Mouse (Mus musculus): ENCODE results near the gene Cct3. TPM values are rescaled to one million over a fixed set of nuclear protein-coding genes. Genes with fewer than 3 reads are reported as not detected.
"Not testable (repeated sequence)": the region's sequence is repeated elsewhere in the genome, so short reads cannot be mapped to it uniquely, and the experiment has no call there.

Cct3 gene
- polyA plus RNA-seq, 1 experiment from 2014 or later = 439 TPM

DNA sequence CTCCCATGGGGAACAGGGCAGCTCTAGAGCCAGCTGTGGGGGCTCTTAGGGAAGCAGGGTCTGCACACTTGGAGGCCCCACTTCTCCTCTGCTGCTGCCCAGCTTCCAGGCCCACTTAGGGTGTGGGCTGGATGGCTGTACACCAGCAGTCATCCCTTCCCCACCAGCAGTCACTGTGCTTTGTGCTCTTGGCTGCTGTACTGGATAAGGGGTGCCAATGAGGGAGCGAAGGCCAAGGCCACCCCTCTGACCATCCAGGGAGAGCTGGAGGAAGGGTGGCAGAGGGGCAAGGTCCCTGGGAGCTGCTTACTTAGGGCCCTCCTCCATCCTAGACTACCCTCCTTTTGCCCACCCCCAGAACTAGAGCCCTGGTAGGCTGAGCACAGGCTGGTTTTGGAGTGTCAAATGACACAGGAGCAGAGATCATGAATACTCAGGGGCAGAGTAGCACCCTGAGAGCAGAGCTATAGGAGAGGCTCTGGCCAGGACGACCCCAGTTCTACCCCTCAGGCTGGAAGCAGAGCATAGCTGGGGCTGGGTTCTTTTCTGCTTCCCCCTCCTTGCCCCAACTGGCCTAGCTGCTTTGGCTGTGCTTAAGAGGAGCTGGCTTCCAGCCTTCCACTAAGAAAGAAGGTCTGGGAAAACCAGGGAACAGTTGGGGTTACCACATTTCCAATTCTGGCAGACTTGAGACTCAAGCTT, 64.8 kb downstream of the Cct3 start:
- no peak overlapping the region for H3K4me2 ChIP-seq
- H3K27ac ChIP-seq (ENCODE audit: poor library complexity, severe bottlenecking) = no peak overlapping the region
- WGBS = 89% methylated on average over 2 of the region's 2 CpGs
- H3K4me3 ChIP-seq = no peak overlapping the region
- no peak overlapping the region for H3K9ac ChIP-seq
- H3K27me3 ChIP-seq (replicated peaks) = peaks cover 20% of the 10 kb centered on the region
- H3K36me3 ChIP-seq = peaks cover 59% of the 10 kb centered on the region
- H3K4me1 ChIP-seq (replicated peaks) = peaks cover 45% of the 10 kb centered on the region
- ATAC-seq (ENCODE audit: insufficient number of reproducible peaks, low FRiP score) = no peak
- H3K9me3 ChIP-seq (replicated peaks) = no peaks in the 10 kb centered on the region

DNA sequence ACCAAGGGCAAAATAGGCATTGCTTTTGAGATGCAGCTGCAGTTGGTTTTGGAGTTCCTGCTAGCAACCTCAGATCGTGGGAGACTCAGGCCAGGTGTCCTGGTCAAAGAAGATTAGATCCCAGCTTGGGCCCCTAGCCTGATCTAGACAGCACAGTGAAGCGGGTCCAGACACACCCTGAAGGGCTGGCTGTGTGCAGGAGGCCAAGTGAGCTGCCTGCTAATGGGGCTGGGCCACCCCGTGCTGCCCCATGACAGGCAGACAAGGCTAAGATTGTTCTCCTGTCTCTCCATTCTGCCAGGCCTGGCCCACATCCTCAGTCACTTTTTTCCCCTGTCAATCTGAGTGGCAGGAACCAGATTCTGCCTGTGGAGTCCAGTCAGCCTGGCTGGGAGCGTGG, 66.8 kb downstream of the Cct3 start:
- Histone ChIP-seq H3K4me2 (peak overlapping the region; percentile 59), H3K4me3 (no peak overlapping the region), H3K9me3 (replicated peaks) (no peaks in the 10 kb centered on the region), H3K27ac (ENCODE audit: poor library complexity, severe bottlenecking) (peak overlapping the region; percentile 45; the same call in 1 of the 2 replicates), H3K36me3 (peaks cover 40% of the 10 kb centered on the region), H3K27me3 (replicated peaks) (peaks cover 27% of the 10 kb centered on the region), H3K9ac (no peak overlapping the region), H3K4me1 (replicated peaks) (peaks cover 43% of the 10 kb centered on the region)
- ATAC-seq (ENCODE audit: insufficient number of reproducible peaks, low FRiP score) = peak; percentile 60; the same call in 1 of the 2 replicates
- WGBS = 27% methylated on average over 4 of the region's 4 CpGs

DNA sequence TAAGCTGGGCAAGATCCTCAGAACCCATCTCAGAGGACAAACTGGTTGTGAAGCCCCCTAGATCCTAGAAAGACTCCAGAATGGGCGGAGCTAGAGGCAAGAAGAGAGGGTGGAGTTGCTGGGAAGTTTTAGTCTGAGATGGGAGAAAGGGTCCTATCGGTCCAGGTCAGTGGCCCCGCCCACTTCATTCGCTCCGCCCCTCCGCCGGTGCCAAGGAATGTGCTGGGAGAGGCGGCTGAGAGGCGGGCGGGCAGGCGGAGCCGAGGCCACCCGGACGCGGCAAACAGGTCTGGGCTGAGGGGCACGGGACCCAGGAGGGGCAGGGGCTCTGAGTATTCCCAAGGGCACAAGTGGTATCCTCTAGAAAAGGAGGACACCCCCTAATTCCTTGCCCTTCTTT, 67.4 kb downstream of the Cct3 start, which contains the start of gene Paqr6:
Gene Paqr6 (plus strand): TSS at position 248 of the 400 bp plus-strand sequence.
- WGBS = 1% methylated on average over 16 of the region's 16 CpGs
- no peak within 1 kb of the TSS; the same call in 1 of the 2 replicates for H3K9ac ChIP-seq

DNA sequence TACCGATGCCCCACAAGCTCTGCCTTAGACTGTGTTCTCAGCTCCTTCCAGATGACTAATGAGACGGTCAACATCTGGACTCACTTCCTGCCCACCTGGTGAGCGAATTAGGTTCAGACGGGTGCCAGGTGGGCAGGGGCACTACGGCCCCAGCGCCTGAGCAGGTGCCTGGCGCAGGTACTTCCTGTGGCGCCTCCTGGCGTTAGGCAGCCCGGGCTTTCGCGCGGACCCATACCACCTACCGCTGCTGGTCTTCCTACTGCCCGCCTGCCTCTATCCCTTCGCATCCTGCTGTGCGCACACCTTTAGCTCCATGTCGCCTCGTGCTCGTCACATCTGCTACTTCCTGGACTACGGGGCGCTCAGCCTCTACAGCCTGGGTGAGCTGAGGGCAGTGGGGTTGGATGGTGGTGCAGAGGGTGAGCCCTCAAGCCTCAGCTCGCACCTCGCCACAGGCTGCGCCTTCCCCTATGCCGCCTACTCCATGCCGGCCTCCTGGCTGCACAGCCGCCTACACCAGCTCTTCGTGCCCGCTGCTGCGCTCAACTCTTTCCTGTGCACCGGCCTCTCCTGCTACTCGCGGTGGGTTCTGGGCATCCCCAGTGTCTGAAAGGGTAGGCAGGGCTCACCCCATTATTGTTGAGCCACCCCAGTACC, 68.9 kb downstream of the Cct3 start:
- 0 out of 2 replicates have a peak overlapping the region, but pooled peaks have one; percentile 13 for H3K4me2 ChIP-seq
- peaks cover 18% of the 10 kb centered on the region for H3K36me3 ChIP-seq
- H3K9me3 ChIP-seq (replicated peaks) = peaks cover 8% of the 10 kb centered on the region
- no peak for ATAC-seq (ENCODE audit: insufficient number of reproducible peaks, low FRiP score)
- WGBS = 26% methylated on average over 34 of the region's 34 CpGs
- no peak overlapping the region for H3K4me3 ChIP-seq
- no peak overlapping the region for H3K27ac ChIP-seq (ENCODE audit: poor library complexity, severe bottlenecking)
- H3K27me3 ChIP-seq (replicated peaks) = peaks cover 27% of the 10 kb centered on the region
- peaks cover 27% of the 10 kb centered on the region for H3K4me1 ChIP-seq (replicated peaks)
- H3K9ac ChIP-seq = no peak overlapping the region

More for the DNA sequence above, 67.4 kb downstream of the Cct3 start, which contains the start of gene Paqr6:
- Histone ChIP-seq H3K27ac (ENCODE audit: poor library complexity, severe bottlenecking) (peak within 1 kb of the TSS; percentile 45; the same call in 1 of the 2 replicates), H3K27me3 (replicated peaks) (peaks cover 27% of the 10 kb centered on the region), H3K4me2 (peak within 1 kb of the TSS; percentile 59), H3K4me3 (peak within 1 kb of the TSS; percentile 26), H3K36me3 (peaks cover 33% of the 10 kb centered on the region), H3K9me3 (replicated peaks) (no peaks in the 10 kb centered on the region), H3K4me1 (replicated peaks) (peaks cover 36% of the 10 kb centered on the region)
- ATAC-seq (ENCODE audit: insufficient number of reproducible peaks, low FRiP score) = peak; percentile 74

DNA sequence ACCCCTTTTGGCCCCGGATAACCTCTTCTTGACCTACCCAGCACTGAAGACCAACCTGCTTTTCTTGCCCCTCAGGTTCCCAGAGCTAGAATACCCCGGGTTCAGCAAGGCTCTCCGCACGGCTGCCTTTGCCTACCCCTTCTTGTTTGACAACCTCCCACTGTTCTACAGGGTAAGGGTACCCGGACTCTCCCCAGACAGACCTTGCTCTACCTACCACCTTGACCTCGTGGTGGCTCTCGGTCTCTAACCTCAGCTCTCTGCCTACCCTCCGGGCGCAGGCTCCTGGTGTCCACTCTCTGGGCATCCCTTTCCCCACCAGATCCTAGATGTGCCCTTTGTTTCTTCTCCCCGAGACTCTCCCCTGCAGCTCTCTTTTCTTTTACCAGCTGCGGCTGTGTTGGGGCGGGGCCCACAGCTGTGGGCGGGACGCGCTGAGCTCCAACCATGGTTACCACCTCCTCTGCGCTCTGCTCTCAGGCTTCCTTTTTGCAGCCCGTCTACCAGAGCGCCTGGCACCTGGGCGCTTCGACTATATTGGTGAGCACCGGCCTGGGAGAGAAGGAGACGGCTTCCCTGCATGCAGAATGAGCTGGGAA, 70.0 kb downstream of the Cct3 start:
- WGBS = 8% methylated on average over 21 of the region's 22 CpGs
- H3K36me3 ChIP-seq; H3K9me3 ChIP-seq (replicated peaks); H3K9ac ChIP-seq; H3K4me3 ChIP-seq; H3K27ac ChIP-seq (ENCODE audit: poor library complexity, severe bottlenecking): not testable (repeated sequence)
- H3K4me2 ChIP-seq = peak overlapping the region; percentile 45
- peaks cover 23% of the 10 kb centered on the region for H3K4me1 ChIP-seq (replicated peaks)
- H3K27me3 ChIP-seq (replicated peaks) = peaks cover 27% of the 10 kb centered on the region
- ATAC-seq (ENCODE audit: insufficient number of reproducible peaks, low FRiP score) = 0 out of 2 replicates have a peak, but pooled peaks have one; percentile 29

DNA sequence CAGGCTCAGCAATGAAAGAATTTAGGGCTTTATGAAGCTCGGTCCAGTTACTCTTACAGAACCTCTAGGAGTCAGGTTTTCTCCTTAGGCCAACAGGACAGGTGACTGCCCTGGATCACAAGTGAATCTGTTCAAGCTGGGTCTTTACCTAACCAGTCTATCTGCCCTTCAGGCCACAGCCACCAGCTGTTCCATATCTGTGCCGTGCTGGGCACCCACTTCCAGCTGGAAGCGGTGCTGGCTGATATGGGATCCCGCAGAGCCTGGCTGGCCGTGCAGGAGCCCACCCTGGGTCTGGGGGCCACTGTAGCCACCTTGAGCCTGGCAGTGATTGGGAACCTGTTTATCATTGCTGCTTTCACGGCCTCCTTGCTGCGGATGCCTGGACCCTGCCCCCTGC, 70.6 kb downstream of the Cct3 start:
- H3K4me1 ChIP-seq (replicated peaks) = peaks cover 23% of the 10 kb centered on the region
- not testable (repeated sequence) for ATAC-seq (ENCODE audit: insufficient number of reproducible peaks, low FRiP score); H3K9ac ChIP-seq; H3K9me3 ChIP-seq (replicated peaks); H3K36me3 ChIP-seq; H3K27ac ChIP-seq (ENCODE audit: poor library complexity, severe bottlenecking); H3K4me3 ChIP-seq
- 52% methylated on average over 4 of the region's 7 CpGs for WGBS
- H3K27me3 ChIP-seq (replicated peaks) = peaks cover 27% of the 10 kb centered on the region
- peak overlapping the region; percentile 45; the same call in 1 of the 2 replicates for H3K4me2 ChIP-seq

DNA sequence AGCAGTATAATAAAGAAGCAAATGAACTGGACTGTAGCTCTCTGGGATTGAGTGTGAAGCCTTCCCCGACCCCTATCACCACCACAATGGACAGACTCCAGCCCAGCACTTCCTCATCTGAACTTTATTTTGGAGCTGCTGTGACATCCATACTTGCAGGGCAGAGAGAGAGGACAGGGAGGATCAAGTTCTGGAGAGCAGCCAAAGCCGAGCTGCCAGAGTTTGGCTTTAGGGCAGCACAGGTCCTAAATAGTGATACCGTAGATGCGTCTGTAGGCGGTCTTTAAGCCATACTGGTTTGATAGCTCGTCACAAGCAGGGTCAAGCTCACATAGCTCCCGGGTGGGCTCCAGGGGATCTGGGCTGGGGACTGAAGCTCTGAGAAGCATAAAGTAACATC, 71.6 kb downstream of the Cct3 start:
- not testable (repeated sequence) for H3K9me3 ChIP-seq (replicated peaks); H3K36me3 ChIP-seq; H3K4me3 ChIP-seq; H3K4me2 ChIP-seq; ATAC-seq (ENCODE audit: insufficient number of reproducible peaks, low FRiP score); H3K9ac ChIP-seq; H3K27ac ChIP-seq (ENCODE audit: poor library complexity, severe bottlenecking)
- Histone ChIP-seq H3K27me3 (replicated peaks) (peaks cover 27% of the 10 kb centered on the region), H3K4me1 (replicated peaks) (peaks cover 17% of the 10 kb centered on the region)
- 74% methylated on average over 7 of the region's 7 CpGs for WGBS

Other genes starting within 250 kb of the Cct3 start
- gene Naxe, start 238.6 kb upstream of the Cct3 start, polyA plus RNA-seq (2016; fragmentation: Nextera tagmentation; extraction: Ambion mirVana) = 137 and 139 TPM in 2 replicates
- not detected in 2 replicates for gene Ttc24, start 218.8 kb upstream of the Cct3 start, polyA plus RNA-seq (2016; fragmentation: Nextera tagmentation; extraction: Ambion mirVana)
- 32.3 and 36.8 TPM in 2 replicates for gene Iqgap3, start 215.1 kb upstream of the Cct3 start, polyA plus RNA-seq (2016; fragmentation: Nextera tagmentation; extraction: Ambion mirVana)
- 53.5 and 56.6 TPM in 2 replicates for gene Mef2d, start 154.7 kb upstream of the Cct3 start, polyA plus RNA-seq (2016; fragmentation: Nextera tagmentation; extraction: Ambion mirVana)
- gene Rhbg, start 42.4 kb upstream of the Cct3 start, polyA plus RNA-seq (2016; fragmentation: Nextera tagmentation; extraction: Ambion mirVana) = 0.19 TPM in 1 of 2 replicates, not detected in the other
- gene Gm38392, start 9.9 kb upstream of the Cct3 start, polyA plus RNA-seq (2016; fragmentation: Nextera tagmentation; extraction: Ambion mirVana) = not detected in 2 replicates
- gene Tsacc, start 117 bp upstream of the Cct3 start, polyA plus RNA-seq (2016; fragmentation: Nextera tagmentation; extraction: Ambion mirVana) = 12.7 and 15.0 TPM in 2 replicates
- 167 and 172 TPM in 2 replicates for gene Glmp, start 27.9 kb downstream of the Cct3 start, polyA plus RNA-seq (2016; fragmentation: Nextera tagmentation; extraction: Ambion mirVana)
- 1.4 and 1.9 TPM in 2 replicates for gene Tmem79, start 39.0 kb downstream of the Cct3 start, polyA plus RNA-seq (2016; fragmentation: Nextera tagmentation; extraction: Ambion mirVana)
- gene Smg5, start 39.1 kb downstream of the Cct3 start, polyA plus RNA-seq (2016; fragmentation: Nextera tagmentation; extraction: Ambion mirVana) = 53.9 and 57.5 TPM in 2 replicates
- 3.6 and 4.3 TPM in 2 replicates for gene Paqr6, start 67.5 kb downstream of the Cct3 start, polyA plus RNA-seq (2016; fragmentation: Nextera tagmentation; extraction: Ambion mirVana)
- gene Bglap3, start 75.6 kb downstream of the Cct3 start, polyA plus RNA-seq (2016; fragmentation: Nextera tagmentation; extraction: Ambion mirVana) = 0.10 TPM in 1 of 2 replicates, not detected in the other
- not detected in 2 replicates for gene Bglap2, start 81.6 kb downstream of the Cct3 start, polyA plus RNA-seq (2016; fragmentation: Nextera tagmentation; extraction: Ambion mirVana)
- not detected in 2 replicates for gene Bglap, start 87.3 kb downstream of the Cct3 start, polyA plus RNA-seq (2016; fragmentation: Nextera tagmentation; extraction: Ambion mirVana)
- gene Pmf1, start 113.2 kb downstream of the Cct3 start, polyA plus RNA-seq (2016; fragmentation: Nextera tagmentation; extraction: Ambion mirVana) = 100 and 104 TPM in 2 replicates
- gene Slc25a44, start 128.0 kb downstream of the Cct3 start, polyA plus RNA-seq (2016; fragmentation: Nextera tagmentation; extraction: Ambion mirVana) = 14.1 and 14.3 TPM in 2 replicates
- 0.92 and 1.3 TPM in 2 replicates for gene Sema4a, start 164.1 kb downstream of the Cct3 start, polyA plus RNA-seq (2016; fragmentation: Nextera tagmentation; extraction: Ambion mirVana)
- gene Lmna, start 212.8 kb downstream of the Cct3 start, polyA plus RNA-seq (2016; fragmentation: Nextera tagmentation; extraction: Ambion mirVana) = 108 and 113 TPM in 2 replicates
- 11.8 and 13.9 TPM in 2 replicates for gene Mex3a, start 235.3 kb downstream of the Cct3 start, polyA plus RNA-seq (2016; fragmentation: Nextera tagmentation; extraction: Ambion mirVana)

Data from heart, embryonic 12.5 days (tissue).